Mouse (Mus musculus) lung, postnatal 0 days (tissue): ENCODE data around the gene Foxk1.

Experiments used
- CTCF ChIP-seq: IDR thresholded peaks from 2 replicates; pipeline ENCODE4 v1.5.1; 2016; ENCODE audit warnings: antibody characterized with exemption, mild to moderate bottlenecking
- EP300 ChIP-seq: IDR thresholded peaks from 2 replicates; pipeline ENCODE4 v1.6.1; 2016; ENCODE audit warnings: antibody characterized with exemption, mild to moderate bottlenecking, control low read depth

DNA sequence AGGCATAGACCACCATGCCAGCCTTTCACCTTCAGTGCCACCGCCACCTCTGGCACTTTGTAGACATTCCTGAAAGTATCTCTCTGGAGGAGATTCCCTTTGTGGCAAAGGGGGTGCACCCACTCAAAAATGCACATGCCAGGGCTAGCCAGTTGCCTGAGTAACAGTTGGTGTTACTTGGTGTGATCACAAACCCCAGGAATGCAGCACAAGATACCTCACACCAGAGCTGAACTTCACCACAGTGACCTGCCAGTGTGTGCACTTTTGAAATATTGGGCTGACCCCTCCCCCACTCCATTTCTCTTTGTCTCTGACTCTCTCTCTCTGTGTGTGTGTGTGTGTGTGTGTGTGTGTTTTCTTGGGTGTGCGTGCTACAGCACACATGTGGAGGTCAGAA lies 25.2 kb downstream of the Foxk1 start:
- TF ChIP-seq EP300 = no peak
- TF ChIP-seq CTCF = no peak
